Mouse (Mus musculus) telencephalon, adult 2 months (tissue): ENCODE measurements at regions not wholly inside any gene's neighbourhood (a gene's known extent, or its start where the extent isn't known, plus 50 kb on each side); places are given as distances from the start of the nearest gene placed in this dataset.

Source experiments
- DNase-seq: peaks from one replicate; pipeline ENCODE4 v3.0.0-alpha.2; 2011; ENCODE audit warnings: low read depth, low spot score

GRCm38 (mm10) chrX:92791023-92791346 is 191.6 kb upstream of the Mageb18 start:
- no peak for DNase-seq

DNA sequence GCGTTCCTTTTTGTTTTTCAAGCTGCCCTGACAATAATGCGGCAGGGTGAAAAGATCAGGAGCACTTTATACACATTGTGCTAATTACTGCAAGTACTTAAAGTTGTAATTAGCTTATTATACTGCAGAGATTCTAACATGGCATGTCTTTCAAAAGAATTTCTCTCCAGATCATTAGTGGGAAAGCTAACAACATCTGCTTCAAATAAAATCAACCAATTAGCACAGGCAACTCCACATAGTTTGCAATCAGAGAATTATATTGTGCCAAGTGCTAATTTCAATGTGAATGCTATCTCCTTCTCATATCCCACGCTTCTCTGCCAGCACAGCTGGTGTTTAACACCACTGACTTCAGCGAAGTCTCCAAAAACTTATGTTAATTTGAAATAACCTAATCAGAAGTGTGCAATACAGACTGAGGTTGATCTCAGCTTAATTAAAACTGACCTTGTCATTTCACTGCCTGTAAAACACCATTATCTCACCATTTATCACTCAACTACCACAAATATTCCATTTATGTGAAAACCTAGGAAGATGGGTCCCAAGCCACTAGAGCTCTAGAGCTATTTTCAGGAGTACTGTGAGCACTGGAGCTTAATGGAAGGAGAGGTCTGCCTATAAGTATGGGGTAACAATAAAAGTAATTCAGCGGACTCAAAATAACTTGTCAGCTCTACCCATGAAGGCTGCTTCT is 191.1 kb upstream of the Mageb18 start:
- DNase-seq = peak; percentile 42

DNA sequence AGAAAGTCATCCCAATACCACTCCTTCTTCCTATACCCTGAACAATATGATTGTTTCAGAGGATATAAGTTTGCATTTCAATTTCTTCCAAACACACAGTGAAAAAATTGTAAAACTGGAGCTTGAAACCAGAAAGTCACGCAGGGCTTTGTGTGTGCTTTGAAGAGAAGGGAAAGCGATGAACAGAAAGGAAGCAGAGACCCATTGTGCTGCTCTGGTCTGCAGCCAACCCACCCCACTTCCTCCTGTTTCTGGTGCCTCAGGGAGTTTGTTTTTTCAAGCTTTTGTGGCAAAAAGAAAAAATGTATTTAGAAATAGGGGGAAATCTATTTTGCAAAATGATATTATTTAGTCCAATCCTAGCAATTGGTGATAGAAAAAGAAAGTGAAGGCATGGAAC is 187.4 kb upstream of the Mageb18 start:
- DNase-seq = no peak

GRCm38 (mm10) chrX:92740026-92740425 is 140.7 kb upstream of the Mageb18 start:
- peak; percentile 13 for DNase-seq

DNA sequence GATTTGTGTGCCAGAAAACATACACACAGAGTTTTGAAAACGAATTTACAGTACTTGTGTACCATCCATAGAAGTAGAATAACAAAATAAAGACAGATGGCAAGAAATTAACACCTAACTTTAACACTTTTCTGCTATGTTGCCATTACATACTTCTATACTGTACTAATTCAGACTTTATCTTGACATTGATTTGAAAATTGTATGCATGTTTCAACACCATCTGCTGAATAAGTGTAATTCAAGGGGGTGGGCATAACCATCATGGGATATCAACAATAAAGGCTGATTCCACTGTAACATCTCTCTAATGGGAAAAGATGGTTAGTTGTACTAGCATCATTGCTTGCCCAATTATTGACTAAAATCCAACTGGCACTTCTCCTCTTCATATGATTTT is 110.9 kb upstream of the Mageb18 start:
- DNase-seq = no peak

- DNase-seq = no peak
These were observed 80.4 kb upstream of the Mageb18 start for GRCm38 (mm10) chrX:92679761-92680160.

GRCm38 (mm10) chrX:92661168-92661567 is 61.8 kb upstream of the Mageb18 start:
- peak; percentile 1 for DNase-seq
